Mouse (Mus musculus) small intestine, adult 2 months (tissue): Measurements from ENCODE around the gene Fam207a.

Source experiments
- CTCF ChIP-seq: fragments of 200-500 bp; IDR thresholded peaks from 2 replicates; pipeline ENCODE4 v1.5.1; 2012; ENCODE audit warnings: low read depth, mild to moderate bottlenecking, control low read depth, inconsistent platforms, low read length, moderate library complexity, mixed read lengths; ENCODE audit not compliant: insufficient replicate concordance, insufficient read length; ENCODE audit errors: extremely low read depth
- POLR2A ChIP-seq: fragments of 200-500 bp; IDR thresholded peaks from 2 replicates; pipeline ENCODE4 v1.6.1; 2012; ENCODE audit warnings: low read depth, mild to moderate bottlenecking, control low read depth, inconsistent platforms, low read length, moderate library complexity

GRCm38 (mm10) chr10:77517066-77517620 lies 1.6 kb upstream of the Fam207a start:
- TF ChIP-seq POLR2A (no peak), CTCF (peak; percentile 96)
